Mouse (Mus musculus) myocyte (in vitro differentiated cells): ENCODE results near the gene Adgrb3. TPM values are rescaled to one million over a fixed set of nuclear protein-coding genes. Genes with fewer than 3 reads are reported as not detected.
"Not testable (repeated sequence)": the region's sequence is repeated elsewhere in the genome, so short reads cannot be mapped to it uniquely, and the experiment has no call there.

Experiments
- H3K27me3 ChIP-seq: one replicate; pipeline ENCODE4 v1.6.1; 2011; ENCODE audit not compliant: control insufficient read depth, insufficient read depth, insufficient read length
- H3K36me3 ChIP-seq: one replicate; pipeline ENCODE4 v1.6.1; 2011; ENCODE audit not compliant: control insufficient read depth, insufficient read depth
- H3K4me2 ChIP-seq: one replicate; pipeline ENCODE4 v1.6.1; 2011; ENCODE audit warnings: low read depth, control low read depth
- H3K4me3 ChIP-seq: one replicate; pipeline ENCODE4 v1.5.1; 2011; ENCODE audit warnings: mild to moderate bottlenecking, control low read depth, moderate library complexity
- H3K79me2 ChIP-seq: one replicate; pipeline ENCODE4 v1.6.1; 2011; ENCODE audit not compliant: control insufficient read depth, insufficient read depth
- H3ac ChIP-seq: one replicate; pipeline ENCODE4 v1.6.1; 2011; ENCODE audit not compliant: control insufficient read depth, insufficient read length
- CEBPB ChIP-seq: IDR thresholded peaks from 2 replicates; pipeline ENCODE4 v1.6.1; 2011; ENCODE audit warnings: mild to moderate bottlenecking, moderate library complexity; ENCODE audit not compliant: poor library complexity, insufficient read depth, severe bottlenecking
- E2F4 ChIP-seq: IDR thresholded peaks from one replicate; pipeline ENCODE4 v1.6.1; 2011; ENCODE audit warnings: mild to moderate bottlenecking, control low read depth, moderate library complexity; ENCODE audit not compliant: insufficient read depth
- MAX ChIP-seq: IDR thresholded peaks from one replicate; pipeline ENCODE4 v1.6.1; 2011; ENCODE audit warnings: low read depth, mild to moderate bottlenecking, control low read depth
- MYOD1 ChIP-seq, 3 experiments: IDR thresholded peaks; one replicate each; pipeline ENCODE4 v1.6.1; 2011; ENCODE audit warnings: control low read depth in 2 of 3, low read depth in 2 of 3, mild to moderate bottlenecking in 2 of 3, moderate library complexity in 1 of 3; ENCODE audit not compliant: insufficient read length in 2 of 3, control insufficient read depth in 1 of 3
- MYOG ChIP-seq, 3 experiments: IDR thresholded peaks; one replicate each; pipeline ENCODE4 v1.6.1; 2011; ENCODE audit warnings: control low read depth in 2 of 3, low read depth in 2 of 3, mild to moderate bottlenecking in 2 of 3; ENCODE audit not compliant: insufficient read length in 2 of 3, control insufficient read depth in 1 of 3, insufficient read depth in 1 of 3
- POLR2A ChIP-seq: IDR thresholded peaks from one replicate; pipeline ENCODE4 v1.6.1; 2011; ENCODE audit warnings: low read depth, mild to moderate bottlenecking, control low read depth, moderate library complexity; ENCODE audit not compliant: insufficient read length
- POLR2AphosphoS2 ChIP-seq: IDR thresholded peaks from one replicate; pipeline ENCODE4 v1.6.1; 2011; ENCODE audit warnings: low read depth, control low read depth; ENCODE audit not compliant: insufficient read length
- REST ChIP-seq: IDR thresholded peaks from one replicate; pipeline ENCODE4 v1.6.1; 2011; ENCODE audit warnings: mild to moderate bottlenecking, control low read depth, moderate library complexity; ENCODE audit not compliant: insufficient read depth, insufficient read length
- SRF ChIP-seq: IDR thresholded peaks from one replicate; pipeline ENCODE4 v1.6.1; 2011; ENCODE audit warnings: low read depth; ENCODE audit not compliant: control insufficient read depth, insufficient read length
- TCF12 ChIP-seq: IDR thresholded peaks from one replicate; pipeline ENCODE4 v1.6.1; 2011; ENCODE audit warnings: mild to moderate bottlenecking, control low read depth; ENCODE audit not compliant: poor library complexity, insufficient read depth, severe bottlenecking
- TCF3 ChIP-seq: IDR thresholded peaks from one replicate; pipeline ENCODE4 v1.6.1; 2011; ENCODE audit warnings: low read depth, control low read depth; ENCODE audit not compliant: insufficient read length
- USF1 ChIP-seq: IDR thresholded peaks from one replicate; pipeline ENCODE4 v1.6.1; 2011; ENCODE audit warnings: low read depth, mild to moderate bottlenecking, control low read depth, moderate library complexity
- polyA plus RNA-seq: library from polyadenylated mRNA; unstranded; fragments of >200 nt; fragmentation: generic; extraction: Trizol; gene quantifications from one replicate; pipeline ENCODE4 v1.2.1, GENCODE M21; 2012; ENCODE audit warnings: missing spikeins

Adgrb3 gene
- polyA plus RNA-seq, 1 experiment = not detected

DNA sequence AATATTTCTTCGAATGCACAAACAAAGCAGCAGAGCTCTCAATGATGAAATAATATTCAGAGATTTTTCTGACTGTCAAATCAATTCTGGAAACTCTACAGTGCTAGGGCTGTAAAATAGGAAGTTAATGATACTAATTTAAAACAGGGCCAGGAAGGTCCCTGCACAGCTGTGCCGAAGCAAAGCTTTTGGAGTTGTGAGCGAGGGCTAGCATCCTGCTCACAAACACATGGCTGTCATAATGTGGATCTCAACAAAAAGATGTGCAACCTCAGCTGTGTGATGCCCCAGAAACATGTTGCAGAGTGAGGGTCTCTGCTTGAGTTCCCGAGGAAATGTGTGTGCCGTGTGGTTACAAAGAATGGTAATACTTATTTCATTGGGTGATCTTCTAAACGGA, 772.3 kb downstream of the Adgrb3 start:
- Histone ChIP-seq H3K4me2 (no peak overlapping the region), H3K79me2 (no peaks in the 10 kb centered on the region), H3K36me3 (no peaks in the 10 kb centered on the region), H3K27me3 (no peaks in the 10 kb centered on the region), H3K4me3 (no peak overlapping the region), H3ac (no peak overlapping the region)
- no peak for TF ChIP-seq CEBPB
- no peak for TF ChIP-seq TCF3
- TF ChIP-seq MAX = no peak
- TF ChIP-seq USF1 = no peak
- TF ChIP-seq SRF = no peak
- no peak for TF ChIP-seq MYOD1 (IDR thresholded peaks at IDR 0.05; ENCODE audit: control insufficient read depth in 1 of 3, insufficient read length in 2 of 3, low read depth in 2 of 3)
- no peak for TF ChIP-seq MYOG (IDR thresholded peaks at IDR 0.05; ENCODE audit: control insufficient read depth in 1 of 3, insufficient read depth in 1 of 3, insufficient read length in 2 of 3, low read depth in 2 of 3)
- TF ChIP-seq POLR2A = no peak
- TF ChIP-seq POLR2AphosphoS2 = no peak
- no peak for TF ChIP-seq TCF12
- TF ChIP-seq E2F4 = no peak
- no peak for TF ChIP-seq REST

GRCm38 (mm10) chr1:25042091-25042490, 787.4 kb downstream of the Adgrb3 start:
- H3ac ChIP-seq = no peak overlapping the region
- no peaks in the 10 kb centered on the region for H3K36me3 ChIP-seq
- H3K27me3 ChIP-seq = no peaks in the 10 kb centered on the region
- H3K4me3 ChIP-seq = no peak overlapping the region
- TF ChIP-seq REST (no peak), TCF12 (no peak), MYOD1 (IDR thresholded peaks at IDR 0.05; ENCODE audit: control insufficient read depth in 1 of 3, insufficient read length in 2 of 3, low read depth in 2 of 3) (no peak), MAX (no peak), USF1 (no peak), POLR2A (no peak), POLR2AphosphoS2 (no peak), MYOG (IDR thresholded peaks at IDR 0.05; ENCODE audit: control insufficient read depth in 1 of 3, insufficient read depth in 1 of 3, insufficient read length in 2 of 3, low read depth in 2 of 3) (no peak), CEBPB (no peak), E2F4 (no peak), TCF3 (no peak), SRF (no peak)
- H3K4me2 ChIP-seq = no peak overlapping the region
- no peaks in the 10 kb centered on the region for H3K79me2 ChIP-seq

DNA sequence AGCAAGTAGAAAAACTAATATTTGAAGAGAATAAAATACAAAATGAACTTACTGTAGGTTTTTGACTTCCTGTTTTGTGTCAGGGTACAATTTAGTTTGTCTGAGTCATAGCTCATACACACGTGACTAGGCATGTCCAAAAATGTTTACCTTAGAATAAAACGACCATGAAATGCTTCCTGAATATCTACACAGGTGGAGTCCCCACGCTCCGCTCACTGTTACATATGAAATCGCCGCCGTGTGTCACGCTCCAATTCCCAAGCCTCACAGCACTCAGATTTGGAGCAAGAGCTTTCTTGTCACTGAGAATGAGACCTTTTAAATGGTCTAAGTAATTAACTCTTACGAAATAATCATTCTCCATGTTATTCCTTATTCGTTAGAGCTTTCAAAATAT, 795.3 kb downstream of the Adgrb3 start:
- H3K79me2 ChIP-seq = no peaks in the 10 kb centered on the region
- no peak overlapping the region for H3K4me3 ChIP-seq
- H3K27me3 ChIP-seq = no peaks in the 10 kb centered on the region
- no peak overlapping the region for H3K4me2 ChIP-seq
- TF ChIP-seq POLR2A = no peak
- no peaks in the 10 kb centered on the region for H3K36me3 ChIP-seq
- no peak overlapping the region for H3ac ChIP-seq

GRCm38 (mm10) chr1:25033155-25034095, 796.1 kb downstream of the Adgrb3 start:
- Histone ChIP-seq H3K27me3 (no peaks in the 10 kb centered on the region), H3K36me3 (no peaks in the 10 kb centered on the region), H3K4me2 (no peak overlapping the region), H3ac (no peak overlapping the region), H3K4me3 (no peak overlapping the region), H3K79me2 (no peaks in the 10 kb centered on the region)
- no peak for TF ChIP-seq POLR2AphosphoS2
- TF ChIP-seq CEBPB = no peak
- TF ChIP-seq MYOD1 (IDR thresholded peaks at IDR 0.05; ENCODE audit: control insufficient read depth in 1 of 3, insufficient read length in 2 of 3, low read depth in 2 of 3) = no peak
- TF ChIP-seq REST = no peak
- TF ChIP-seq TCF12 = no peak
- no peak for TF ChIP-seq E2F4
- TF ChIP-seq SRF = no peak
- no peak for TF ChIP-seq POLR2A
- TF ChIP-seq TCF3 = no peak
- no peak for TF ChIP-seq MYOG (IDR thresholded peaks at IDR 0.05; ENCODE audit: control insufficient read depth in 1 of 3, insufficient read depth in 1 of 3, insufficient read length in 2 of 3, low read depth in 2 of 3)
- no peak for TF ChIP-seq MAX
- no peak for TF ChIP-seq USF1

DNA sequence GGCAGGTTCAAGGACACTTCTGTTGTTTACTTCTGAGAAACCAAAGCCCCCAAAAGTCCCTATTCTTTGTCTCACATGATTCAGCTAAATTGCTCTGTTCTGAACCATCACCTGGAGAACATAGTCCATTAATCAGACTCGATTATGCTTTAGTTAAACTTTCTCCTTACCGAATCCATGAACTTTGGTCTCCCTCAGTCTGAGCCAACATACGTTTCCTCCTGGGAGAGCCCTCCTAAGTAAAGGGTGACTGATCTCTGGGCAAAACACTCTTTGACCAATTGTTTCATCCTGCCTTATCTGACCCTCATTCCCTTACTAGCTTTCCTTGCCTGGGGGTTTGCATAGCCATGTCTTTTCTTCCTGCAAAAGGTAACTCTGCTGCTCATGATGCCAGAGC, 806.4 kb downstream of the Adgrb3 start:
- no peak overlapping the region for H3ac ChIP-seq
- no peaks in the 10 kb centered on the region for H3K36me3 ChIP-seq
- TF ChIP-seq USF1 = no peak
- TF ChIP-seq POLR2AphosphoS2 = no peak
- TF ChIP-seq MAX = no peak
- TF ChIP-seq POLR2A = no peak
- TF ChIP-seq TCF3 = no peak
- no peak for TF ChIP-seq SRF
- TF ChIP-seq MYOD1 (IDR thresholded peaks at IDR 0.05; ENCODE audit: control insufficient read depth in 1 of 3, insufficient read length in 2 of 3, low read depth in 2 of 3) = no peak
- TF ChIP-seq MYOG (IDR thresholded peaks at IDR 0.05; ENCODE audit: control insufficient read depth in 1 of 3, insufficient read depth in 1 of 3, insufficient read length in 2 of 3, low read depth in 2 of 3) = no peak
- no peak overlapping the region for H3K4me2 ChIP-seq
- no peaks in the 10 kb centered on the region for H3K27me3 ChIP-seq
- H3K79me2 ChIP-seq = no peaks in the 10 kb centered on the region
- H3K4me3 ChIP-seq = no peak overlapping the region

DNA sequence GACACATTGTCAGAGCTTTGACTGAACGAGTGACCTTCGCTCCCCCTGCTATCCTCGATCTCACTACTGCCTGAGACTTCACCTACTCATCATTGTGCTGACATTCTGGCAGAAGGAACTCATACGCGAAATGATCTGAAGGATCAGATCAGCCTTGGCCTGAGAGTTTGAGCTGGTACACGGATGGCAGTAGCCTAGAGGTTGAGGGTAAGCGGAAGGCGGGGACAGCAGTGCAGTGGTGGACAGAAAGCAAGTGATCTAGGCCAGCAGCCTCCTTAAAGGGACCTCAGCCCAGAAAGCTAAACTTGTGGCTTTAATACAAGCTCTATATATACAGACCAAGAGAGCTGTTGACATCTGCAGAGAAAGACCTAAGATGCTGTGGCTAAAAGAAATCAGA, 811.7 kb downstream of the Adgrb3 start:
- H3K36me3 ChIP-seq, H3K4me2 ChIP-seq, H3K79me2 ChIP-seq, H3K27me3 ChIP-seq, H3K4me3 ChIP-seq, H3ac ChIP-seq: not testable (repeated sequence)
